Comparison of ENCODE assay signal across 10 mouse cellular contexts in genomic region chr2:108593555-108593954, GRCm38 (mm10).
"Had no signal": no experiment of that assay in that cellular context is flagged by ENCODE, and none has a peak within 500 bp of the region (broad histone marks: within the 10 kb centered on the region; RNA-seq: fewer than 3 reads in every experiment).

No protein-coding gene starts in this region.

- H3K36me3 ChIP-seq: limb, embryonic 13.5 days; midbrain, embryonic 15.5 days; neural tube, embryonic 13.5 days; stomach, embryonic 15.5 days had no signal

- ATAC-seq: midbrain, embryonic 15.5 days had no signal

- H3K27me3 ChIP-seq: limb, embryonic 13.5 days; midbrain, embryonic 15.5 days; neural tube, embryonic 13.5 days; stomach, embryonic 15.5 days had no signal

- H3K4me3 ChIP-seq: limb, embryonic 13.5 days; midbrain, embryonic 15.5 days; neural tube, embryonic 13.5 days; stomach, embryonic 15.5 days had no signal

- DNase-seq: kidney, postnatal 14 days; left cerebral cortex, postnatal 4 days; lung, adult 18-20 months; retina, postnatal 1 day; right cerebral cortex, postnatal 14 days; thymus, postnatal 36 days had no signal
